Mouse (Mus musculus): ENCODE results near the gene Arpc1a.
"Not testable (repeated sequence)": the region's sequence is repeated elsewhere in the genome, so short reads cannot be mapped to it uniquely, and the experiment has no call there.

The Arpc1a gene

DNA sequence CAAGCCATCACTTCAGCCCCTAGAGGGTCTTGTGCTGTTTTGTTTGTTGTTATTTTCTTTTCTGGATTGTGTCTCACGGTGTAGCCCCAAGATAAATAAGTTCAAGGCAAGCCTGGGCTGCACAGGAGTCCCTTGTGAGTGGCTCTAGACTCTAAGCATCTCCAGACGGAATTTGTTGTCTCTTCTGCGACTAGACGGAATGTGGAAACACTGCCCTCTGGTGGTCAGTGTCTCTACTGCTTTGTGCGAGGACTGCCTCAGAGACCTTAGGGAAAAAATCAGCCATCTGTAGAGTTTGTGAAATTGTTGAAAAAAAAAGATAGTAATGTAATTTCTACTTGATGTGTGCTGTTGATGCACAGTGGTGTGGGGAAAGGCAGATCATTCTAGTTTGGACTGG, 13.9 kb upstream of the Arpc1a start:
- Histone ChIP-seq H3K9me3 (ENCODE audit: low read length) (peaks cover 5% of the 10 kb centered on the region), H3K36me3 (ENCODE audit: insufficient read depth, low read length) (0 out of 2 replicates have a peak, but pooled peaks cover 3% of the 10 kb centered on the region)
- TF ChIP-seq NANOG (IDR thresholded peaks at IDR 0.05; ENCODE audit: borderline replicate concordance, low read length) (no peak), CTCF (conservative IDR thresholded peaks at IDR 0.05; ENCODE audit: low read length) (peak; percentile 73), POU5F1 (IDR thresholded peaks at IDR 0.05; ENCODE audit: borderline replicate concordance, low read length) (no peak)

DNA sequence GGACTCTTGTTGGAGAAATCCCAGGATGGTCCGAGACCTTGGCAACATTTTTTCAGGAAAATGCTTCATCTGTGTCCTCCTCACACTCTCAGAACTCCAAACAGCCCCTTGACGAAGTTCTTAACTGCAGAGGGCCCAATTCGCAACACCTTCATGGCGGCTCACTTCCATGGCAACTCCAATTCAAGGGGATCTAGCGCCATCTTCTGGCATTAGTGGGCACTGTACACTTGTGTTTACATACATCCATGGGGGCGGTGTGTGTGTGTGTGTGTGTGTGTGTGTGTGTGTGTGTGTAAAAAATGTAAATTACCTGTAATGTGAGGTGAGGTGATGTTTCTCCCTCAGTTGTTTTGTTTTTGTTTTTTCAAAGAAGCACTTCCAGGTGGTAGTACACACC, 12.3 kb upstream of the Arpc1a start:
- Histone ChIP-seq H3K27me3 (ENCODE audit: insufficient read depth, low read length) (0 out of 2 replicates have a peak, but pooled peaks cover 2% of the 10 kb centered on the region), H3K4me3 (replicated peaks; ENCODE audit: low read length) (no peak overlapping the region), H3K9me3 (ENCODE audit: low read length) (peaks cover 5% of the 10 kb centered on the region), H3K36me3 (ENCODE audit: insufficient read depth, low read length) (0 out of 2 replicates have a peak, but pooled peaks cover 3% of the 10 kb centered on the region), H3K4me1 (replicated peaks; ENCODE audit: low read depth, low read length) (peaks cover 17% of the 10 kb centered on the region; the same call in 1 of the 2 replicates)
- no peak for TF ChIP-seq NANOG (IDR thresholded peaks at IDR 0.05; ENCODE audit: borderline replicate concordance, low read length)
- TF ChIP-seq POU5F1 (IDR thresholded peaks at IDR 0.05; ENCODE audit: borderline replicate concordance, low read length), result no peak
- peak; percentile 74 for TF ChIP-seq CTCF (conservative IDR thresholded peaks at IDR 0.05; ENCODE audit: low read length)

More for the DNA sequence above, 13.9 kb upstream of the Arpc1a start:
- Histone ChIP-seq H3K4me3 (replicated peaks; ENCODE audit: low read length) (no peak overlapping the region), H3K27me3 (ENCODE audit: insufficient read depth, low read length) (0 out of 2 replicates have a peak, but pooled peaks cover 2% of the 10 kb centered on the region), H3K4me1 (replicated peaks; ENCODE audit: low read depth, low read length) (peaks cover 23% of the 10 kb centered on the region)

DNA sequence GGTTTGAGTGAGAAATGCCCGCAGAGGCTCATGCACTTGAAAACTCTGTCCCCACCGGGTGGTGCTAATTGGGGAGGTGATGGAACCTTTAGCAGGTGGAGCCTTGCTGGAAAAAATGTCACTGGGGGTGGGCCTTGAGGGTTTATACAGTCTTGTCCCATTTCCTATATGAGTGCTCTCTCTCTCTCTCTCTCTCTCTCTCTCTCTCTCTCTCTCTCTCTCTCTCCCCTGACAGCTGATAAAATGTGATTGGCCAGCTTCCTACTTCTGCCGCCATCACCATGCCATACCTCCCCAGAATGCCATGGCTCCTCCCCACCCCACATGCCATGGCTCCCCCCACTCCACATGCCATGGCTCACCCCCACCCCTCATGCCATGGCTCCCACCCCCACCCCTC, 8.5 kb upstream of the Arpc1a start:
- H3K9me3 ChIP-seq (ENCODE audit: low read length), result no peaks in the 10 kb centered on the region
- no peaks in the 10 kb centered on the region for H3K36me3 ChIP-seq (ENCODE audit: insufficient read depth, low read length)
- H3K4me3 ChIP-seq (replicated peaks; ENCODE audit: low read length), result no peak overlapping the region
- TF ChIP-seq POU5F1 (IDR thresholded peaks at IDR 0.05; ENCODE audit: borderline replicate concordance, low read length), result no peak
- TF ChIP-seq CTCF (conservative IDR thresholded peaks at IDR 0.05; ENCODE audit: low read length), result no peak
- TF ChIP-seq NANOG (IDR thresholded peaks at IDR 0.05; ENCODE audit: borderline replicate concordance, low read length), result no peak
- H3K27me3 ChIP-seq (ENCODE audit: insufficient read depth, low read length), result 0 out of 2 replicates have a peak, but pooled peaks cover 2% of the 10 kb centered on the region
- H3K4me1 ChIP-seq (replicated peaks; ENCODE audit: low read depth, low read length), result 0 out of 2 replicates have a peak, but pooled peaks cover 9% of the 10 kb centered on the region

DNA sequence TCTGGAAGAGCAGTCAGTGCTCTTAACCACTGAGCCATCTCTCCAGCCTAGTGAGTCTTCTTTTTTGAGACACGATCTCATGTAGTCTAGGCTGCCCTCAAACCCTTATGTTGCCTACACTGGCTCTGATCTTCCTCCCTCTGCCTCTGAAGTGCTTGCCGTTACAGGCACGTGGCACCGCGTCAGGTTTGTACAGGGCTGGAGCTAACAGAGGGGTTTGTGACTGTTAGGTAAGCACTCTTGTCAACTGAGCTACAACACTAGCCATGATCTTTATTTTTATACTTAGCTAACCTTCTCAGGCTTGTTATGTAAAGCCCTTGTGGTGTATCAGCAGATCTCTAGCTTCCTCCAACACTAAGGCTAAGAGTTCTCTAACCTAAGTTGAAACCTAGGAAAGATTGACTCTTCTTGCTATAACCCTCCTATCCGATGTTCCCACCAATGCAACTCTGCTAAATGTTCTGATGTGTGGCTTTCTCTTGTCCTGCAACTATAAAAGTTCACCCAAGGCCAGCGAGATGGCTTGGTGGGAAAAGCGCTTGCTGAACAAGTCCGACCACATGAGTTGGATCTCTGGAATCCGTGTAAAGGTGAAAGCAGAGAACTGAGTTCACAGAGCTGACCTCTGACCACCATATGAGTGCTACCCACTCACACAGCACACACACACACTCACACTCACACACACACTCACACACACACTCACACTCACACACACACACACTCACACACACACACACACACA, 1.6 kb upstream of the Arpc1a start:
- Histone ChIP-seq H3K4me1 (replicated peaks; ENCODE audit: low read depth, low read length) (peaks cover 18% of the 10 kb centered on the region), H3K9me3 (ENCODE audit: low read length) (no peaks in the 10 kb centered on the region), H3K4me3 (replicated peaks; ENCODE audit: low read length) (no peak overlapping the region), H3K27me3 (ENCODE audit: insufficient read depth, low read length) (no peaks in the 10 kb centered on the region), H3K36me3 (ENCODE audit: insufficient read depth, low read length) (no peaks in the 10 kb centered on the region)
- no peak for TF ChIP-seq CTCF (conservative IDR thresholded peaks at IDR 0.05; ENCODE audit: low read length)
- no peak for TF ChIP-seq NANOG (IDR thresholded peaks at IDR 0.05; ENCODE audit: borderline replicate concordance, low read length)
- TF ChIP-seq POU5F1 (IDR thresholded peaks at IDR 0.05; ENCODE audit: borderline replicate concordance, low read length), result no peak

DNA sequence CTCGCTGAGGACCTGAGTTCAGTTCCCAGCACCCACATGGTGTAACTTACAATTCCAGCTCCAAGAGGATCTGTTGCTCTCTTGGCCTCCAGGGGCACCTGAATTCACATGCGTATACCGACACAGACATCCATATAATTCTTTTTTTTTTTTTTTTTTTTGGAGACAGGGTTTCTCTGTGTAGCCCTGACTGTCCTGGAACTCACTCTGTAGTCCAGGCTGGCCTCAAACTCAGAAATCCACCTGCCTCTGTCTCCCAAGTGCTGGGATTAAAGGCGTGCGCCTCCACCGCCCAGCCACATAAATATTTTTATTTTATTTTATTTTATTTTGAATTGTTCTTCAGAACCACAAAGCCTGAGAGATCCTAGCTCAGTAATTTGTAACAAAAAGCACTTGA, 429 bp upstream of the Arpc1a start:
- H3K27me3 ChIP-seq (ENCODE audit: insufficient read depth, low read length); H3K36me3 ChIP-seq (ENCODE audit: insufficient read depth, low read length); H3K9me3 ChIP-seq (ENCODE audit: low read length): not testable (repeated sequence)
- Histone ChIP-seq H3K4me3 (replicated peaks; ENCODE audit: low read length) (peak overlapping the region; percentile 90), H3K4me1 (replicated peaks; ENCODE audit: low read depth, low read length) (peaks cover 18% of the 10 kb centered on the region)

DNA sequence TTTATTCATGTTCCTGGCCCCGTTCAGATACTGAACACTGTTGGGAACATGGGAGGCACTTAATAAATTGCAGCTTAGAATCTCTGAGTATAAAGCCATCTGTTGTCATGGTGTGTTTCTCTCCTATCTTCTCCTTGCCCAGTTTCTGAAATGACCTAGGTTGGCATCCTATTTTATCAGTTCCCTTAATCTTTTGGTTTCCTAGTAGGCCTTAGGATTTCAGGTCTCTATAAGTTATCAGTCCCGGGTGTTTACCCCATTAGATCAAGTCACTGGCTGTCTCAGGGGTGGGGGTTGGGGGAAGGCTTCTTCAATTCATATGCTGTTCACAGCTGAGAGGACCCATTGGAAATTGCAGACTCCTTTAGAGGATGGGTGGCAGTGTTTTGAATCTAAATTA, 1.2 kb downstream of the Arpc1a start:
- no peak overlapping the region for H3K4me3 ChIP-seq (replicated peaks; ENCODE audit: low read length)
- 0 out of 2 replicates have a peak, but pooled peaks cover 9% of the 10 kb centered on the region for H3K36me3 ChIP-seq (ENCODE audit: insufficient read depth, low read length)
- H3K27me3 ChIP-seq (ENCODE audit: insufficient read depth, low read length), result no peaks in the 10 kb centered on the region
- peaks cover 18% of the 10 kb centered on the region for H3K4me1 ChIP-seq (replicated peaks; ENCODE audit: low read depth, low read length)
- H3K9me3 ChIP-seq (ENCODE audit: low read length), result no peaks in the 10 kb centered on the region
- TF ChIP-seq NANOG (IDR thresholded peaks at IDR 0.05; ENCODE audit: borderline replicate concordance, low read length) (no peak), POU5F1 (IDR thresholded peaks at IDR 0.05; ENCODE audit: borderline replicate concordance, low read length) (no peak)

DNA sequence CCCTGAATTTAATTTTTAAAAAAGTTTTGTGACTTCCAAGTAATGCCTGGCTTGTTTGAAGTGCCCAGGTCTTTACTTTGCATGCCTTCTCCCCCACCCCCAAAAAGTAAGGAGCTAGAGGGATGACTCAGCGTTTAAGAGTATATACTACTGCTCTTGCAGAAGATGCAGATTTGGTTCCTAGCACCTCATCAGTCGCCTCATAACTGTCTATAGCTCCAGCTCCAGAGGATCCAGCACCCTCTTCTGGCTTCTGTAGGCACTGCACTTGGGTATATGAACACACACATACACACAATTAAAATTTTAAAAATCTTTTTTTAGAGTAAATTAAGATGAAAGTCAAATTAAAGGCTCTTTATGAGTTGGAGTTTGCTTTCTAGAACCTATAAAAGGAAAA, 4.6 kb downstream of the Arpc1a start:
- TF ChIP-seq CTCF (conservative IDR thresholded peaks at IDR 0.05; ENCODE audit: low read length) (peak; percentile 86), POU5F1 (IDR thresholded peaks at IDR 0.05; ENCODE audit: borderline replicate concordance, low read length) (no peak)
- H3K36me3 ChIP-seq (ENCODE audit: insufficient read depth, low read length), result peaks cover 27% of the 10 kb centered on the region
- H3K4me3 ChIP-seq (replicated peaks; ENCODE audit: low read length), result no peak overlapping the region
- no peaks in the 10 kb centered on the region for H3K27me3 ChIP-seq (ENCODE audit: insufficient read depth, low read length)
- H3K9me3 ChIP-seq (ENCODE audit: low read length), result no peaks in the 10 kb centered on the region
- peaks cover 18% of the 10 kb centered on the region for H3K4me1 ChIP-seq (replicated peaks; ENCODE audit: low read depth, low read length)

DNA sequence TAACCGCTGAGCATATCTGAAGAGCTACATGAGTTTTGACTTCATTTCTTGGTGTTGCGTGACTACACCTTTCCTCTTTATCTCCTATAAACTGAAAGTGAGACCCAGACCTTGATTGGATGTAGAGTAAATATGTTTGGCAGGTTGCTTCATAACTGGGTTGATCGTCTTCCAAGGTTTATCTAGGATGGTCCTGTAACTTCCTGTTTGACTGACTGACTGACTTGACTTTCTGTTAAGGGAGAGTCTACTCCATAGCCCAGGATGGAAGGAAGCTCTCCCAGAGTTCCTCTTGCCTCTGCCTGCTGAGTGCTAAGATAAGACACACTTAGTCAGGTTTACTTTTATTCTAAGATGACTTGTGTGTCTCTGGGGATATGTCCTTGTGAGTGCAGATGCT, 6.2 kb downstream of the Arpc1a start:
- Histone ChIP-seq H3K36me3 (ENCODE audit: insufficient read depth, low read length) (peaks cover 42% of the 10 kb centered on the region), H3K4me1 (replicated peaks; ENCODE audit: low read depth, low read length) (peaks cover 9% of the 10 kb centered on the region), H3K4me3 (replicated peaks; ENCODE audit: low read length) (no peak overlapping the region), H3K27me3 (ENCODE audit: insufficient read depth, low read length) (no peaks in the 10 kb centered on the region), H3K9me3 (ENCODE audit: low read length) (no peaks in the 10 kb centered on the region)
- TF ChIP-seq CTCF (conservative IDR thresholded peaks at IDR 0.05; ENCODE audit: low read length) (no peak), NANOG (IDR thresholded peaks at IDR 0.05; ENCODE audit: borderline replicate concordance, low read length) (no peak), POU5F1 (IDR thresholded peaks at IDR 0.05; ENCODE audit: borderline replicate concordance, low read length) (no peak)

DNA sequence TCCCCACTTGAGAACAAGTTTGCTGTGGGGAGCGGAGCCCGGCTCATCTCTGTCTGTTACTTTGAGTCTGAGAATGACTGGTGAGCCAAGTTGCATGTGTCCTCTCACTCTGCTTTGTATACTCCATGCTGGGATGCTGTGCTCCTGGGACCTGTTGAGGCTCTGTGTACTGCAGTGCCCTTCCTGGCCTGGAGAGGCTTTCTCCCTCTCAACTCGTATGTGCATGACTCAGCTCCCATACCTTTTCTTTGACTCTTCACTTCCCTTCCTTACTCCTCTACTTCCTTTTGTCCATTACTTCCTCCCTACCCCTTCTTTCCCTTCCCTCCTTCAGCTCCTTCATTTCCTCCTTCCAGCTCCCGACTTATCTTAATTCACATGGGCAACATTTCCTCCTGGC, 12.6 kb downstream of the Arpc1a start:
- no peaks in the 10 kb centered on the region for H3K27me3 ChIP-seq (ENCODE audit: insufficient read depth, low read length)
- peaks cover 12% of the 10 kb centered on the region for H3K4me1 ChIP-seq (replicated peaks; ENCODE audit: low read depth, low read length)
- TF ChIP-seq NANOG (IDR thresholded peaks at IDR 0.05; ENCODE audit: borderline replicate concordance, low read length), result no peak
- TF ChIP-seq POU5F1 (IDR thresholded peaks at IDR 0.05; ENCODE audit: borderline replicate concordance, low read length), result no peak
- TF ChIP-seq CTCF (conservative IDR thresholded peaks at IDR 0.05; ENCODE audit: low read length), result no peak
- H3K9me3 ChIP-seq (ENCODE audit: low read length), result no peaks in the 10 kb centered on the region
- no peak overlapping the region for H3K4me3 ChIP-seq (replicated peaks; ENCODE audit: low read length)
- peaks cover 91% of the 10 kb centered on the region for H3K36me3 ChIP-seq (ENCODE audit: insufficient read depth, low read length)
